Mouse (Mus musculus): Measurements from ENCODE around the gene Tspear. TPM values are rescaled to one million over a fixed set of nuclear protein-coding genes. Genes with fewer than 3 reads are reported as not detected.

The Tspear gene
- polyA plus RNA-seq, 1 experiment from 2014 or later: 0.74 TPM

DNA sequence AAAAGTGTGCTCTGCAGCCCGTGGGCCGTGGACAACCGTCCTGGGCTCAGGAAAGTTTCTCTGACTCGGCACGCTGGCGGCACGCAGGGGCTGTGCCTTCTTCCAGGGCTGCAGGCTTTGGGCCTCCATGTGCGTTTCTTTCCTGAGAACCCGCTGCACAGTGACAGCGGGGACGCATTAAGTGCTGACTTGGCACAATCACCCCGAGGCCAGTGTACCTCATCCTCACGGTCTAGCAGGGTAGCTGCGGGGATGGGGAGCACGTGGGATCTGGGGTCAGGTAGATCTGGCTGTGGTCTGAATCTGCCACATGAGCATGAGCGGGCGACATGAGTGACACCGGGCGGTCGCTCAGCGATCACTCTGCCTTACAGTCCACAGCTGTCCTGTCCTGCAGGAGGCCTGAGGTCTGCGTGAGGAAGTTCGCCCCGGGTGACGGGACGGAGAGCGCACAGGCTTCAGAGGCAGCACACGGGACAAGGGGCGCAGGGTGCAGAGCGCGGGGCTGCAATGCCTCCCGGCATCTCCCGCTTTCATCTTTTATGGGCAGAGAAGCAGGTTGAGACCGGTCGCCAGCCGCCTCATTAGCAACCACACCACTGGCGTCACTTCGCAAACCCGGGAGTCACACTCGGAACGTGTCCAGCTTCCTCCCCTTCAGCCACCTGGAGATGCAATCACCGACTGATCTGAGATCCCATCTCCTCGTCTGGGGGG is 22.3 kb upstream of the Tspear start:
- no peak overlapping the region for H3K27ac ChIP-seq (ENCODE audit: low read depth, low read length)
- H3K27me3 ChIP-seq (ENCODE audit: control insufficient read depth, insufficient read depth, low read length): peaks cover 6% of the 10 kb centered on the region; the same call in 1 of the 2 replicates

GRCm38 (mm10) chr10:77666342-77666741 is 20.0 kb upstream of the Tspear start:
- Histone ChIP-seq H3K4me2 (replicated peaks; ENCODE audit: low read depth, low read length) (no peak overlapping the region), H3K9ac (ENCODE audit: low read depth, low read length) (no peak overlapping the region), H3K27ac (ENCODE audit: low read depth, low read length) (no peak overlapping the region), H3K9me3 (ENCODE audit: control insufficient read depth, low read length) (no peaks in the 10 kb centered on the region), H3K36me3 (ENCODE audit: control insufficient read depth, insufficient read depth, low read length) (no peaks in the 10 kb centered on the region), H3K4me1 (ENCODE audit: control insufficient read depth, insufficient read depth, low read length) (no peaks in the 10 kb centered on the region), H3K4me3 (ENCODE audit: low read length) (no peak overlapping the region), H3K27me3 (ENCODE audit: control insufficient read depth, insufficient read depth, low read length) (peaks cover 6% of the 10 kb centered on the region; the same call in 1 of the 2 replicates)
- no peak for ATAC-seq (ENCODE audit: low FRiP score, low TSS enrichment)
- 88% methylated on average over 8 of the region's 8 CpGs for WGBS

More for the DNA sequence above, 22.3 kb upstream of the Tspear start:
- Histone ChIP-seq H3K36me3 (ENCODE audit: control insufficient read depth, insufficient read depth, low read length) (no peaks in the 10 kb centered on the region), H3K4me3 (ENCODE audit: low read length) (no peak overlapping the region), H3K4me2 (replicated peaks; ENCODE audit: low read depth, low read length) (peak overlapping the region; percentile 21), H3K4me1 (ENCODE audit: control insufficient read depth, insufficient read depth, low read length) (no peaks in the 10 kb centered on the region), H3K9me3 (ENCODE audit: control insufficient read depth, low read length) (no peaks in the 10 kb centered on the region; the same call in 1 of the 2 replicates), H3K9ac (ENCODE audit: low read depth, low read length) (no peak overlapping the region)
- 29% methylated on average over 42 of the region's 43 CpGs for WGBS
- no peak; the same call in 1 of the 2 replicates for ATAC-seq (ENCODE audit: low FRiP score, low TSS enrichment)

DNA sequence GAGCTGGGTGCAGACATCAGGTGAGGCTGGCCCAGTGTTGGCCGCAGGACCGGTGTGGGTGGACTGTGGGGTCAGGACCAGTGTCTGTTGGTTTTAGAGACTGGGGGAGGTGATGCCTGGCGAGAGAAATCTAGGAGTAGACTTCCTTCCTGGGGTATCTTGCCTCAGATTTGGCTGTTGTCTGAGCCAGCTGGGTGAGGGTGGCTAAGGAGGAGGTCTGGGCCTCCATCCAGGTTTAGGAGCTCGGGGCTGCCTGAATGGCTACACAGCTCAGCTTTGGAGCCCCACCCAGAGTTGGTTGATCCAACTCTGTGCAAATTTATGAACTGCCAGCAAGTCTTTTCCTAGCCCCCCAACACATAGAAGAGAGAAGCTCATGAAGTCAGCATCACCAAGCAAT is 19.0 kb upstream of the Tspear start:
- ATAC-seq (ENCODE audit: low FRiP score, low TSS enrichment): no peak
- Histone ChIP-seq H3K4me1 (ENCODE audit: control insufficient read depth, insufficient read depth, low read length) (no peaks in the 10 kb centered on the region), H3K27me3 (ENCODE audit: control insufficient read depth, insufficient read depth, low read length) (peaks cover 6% of the 10 kb centered on the region; the same call in 1 of the 2 replicates), H3K4me2 (replicated peaks; ENCODE audit: low read depth, low read length) (no peak overlapping the region), H3K27ac (ENCODE audit: low read depth, low read length) (no peak overlapping the region), H3K36me3 (ENCODE audit: control insufficient read depth, insufficient read depth, low read length) (no peaks in the 10 kb centered on the region), H3K9me3 (ENCODE audit: control insufficient read depth, low read length) (no peaks in the 10 kb centered on the region), H3K9ac (ENCODE audit: low read depth, low read length) (no peak overlapping the region), H3K4me3 (ENCODE audit: low read length) (no peak overlapping the region)
- WGBS: 79% methylated on average over 4 of the region's 4 CpGs

DNA sequence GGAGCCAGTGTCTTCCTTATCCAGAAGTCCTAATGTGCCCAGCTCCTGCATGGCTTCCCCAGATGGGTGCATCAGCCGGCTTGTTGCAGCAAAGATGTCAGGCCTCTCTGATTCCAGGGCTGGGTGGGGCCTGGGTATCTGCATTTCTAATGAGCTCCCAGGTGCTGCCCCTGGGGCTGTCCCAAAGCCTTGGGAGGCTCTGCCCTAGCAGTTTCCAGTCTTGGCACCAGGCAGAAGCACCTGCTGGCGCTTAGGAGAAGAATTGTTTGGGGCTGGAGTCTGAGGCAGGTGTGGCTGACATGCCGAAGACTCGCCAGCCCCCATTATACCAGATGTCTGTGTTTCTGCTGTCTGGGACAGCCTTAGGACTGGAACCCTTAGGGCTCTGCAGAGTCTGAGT is 15.7 kb upstream of the Tspear start:
- peaks cover 8% of the 10 kb centered on the region for H3K27me3 ChIP-seq (ENCODE audit: control insufficient read depth, insufficient read depth, low read length)
- no peak overlapping the region for H3K4me3 ChIP-seq (ENCODE audit: low read length)
- ATAC-seq (ENCODE audit: low FRiP score, low TSS enrichment): no peak
- H3K9ac ChIP-seq (ENCODE audit: low read depth, low read length): no peak overlapping the region
- WGBS: 78% methylated on average over 4 of the region's 4 CpGs
- H3K9me3 ChIP-seq (ENCODE audit: control insufficient read depth, low read length): no peaks in the 10 kb centered on the region
- no peak overlapping the region for H3K27ac ChIP-seq (ENCODE audit: low read depth, low read length)
- no peak overlapping the region for H3K4me2 ChIP-seq (replicated peaks; ENCODE audit: low read depth, low read length)
- no peaks in the 10 kb centered on the region for H3K36me3 ChIP-seq (ENCODE audit: control insufficient read depth, insufficient read depth, low read length)
- no peaks in the 10 kb centered on the region for H3K4me1 ChIP-seq (ENCODE audit: control insufficient read depth, insufficient read depth, low read length)

DNA sequence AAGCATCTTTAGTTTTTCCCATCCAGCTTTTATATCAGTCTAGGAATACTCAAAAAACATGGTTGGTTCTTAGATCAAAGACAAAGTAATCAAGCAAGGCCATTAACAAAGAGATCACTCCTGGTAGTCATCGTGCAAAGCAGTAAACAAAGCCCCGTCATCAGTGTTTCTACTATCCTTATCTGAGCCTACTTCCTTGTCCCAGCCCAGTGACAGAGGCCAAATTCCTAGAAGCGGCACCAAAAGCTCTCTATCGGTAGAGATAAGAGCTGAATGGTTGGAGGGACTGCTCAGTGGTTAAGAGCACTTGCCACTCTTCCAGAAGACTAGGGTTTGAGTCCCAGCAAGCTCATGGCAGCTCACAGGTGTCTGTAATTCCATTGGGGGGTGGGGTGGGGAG is 14.8 kb upstream of the Tspear start:
- 74% methylated on average over 4 of the region's 4 CpGs for WGBS

GRCm38 (mm10) chr10:77673765-77674164 is 12.6 kb upstream of the Tspear start:
- H3K27ac ChIP-seq (ENCODE audit: low read depth, low read length): no peak overlapping the region
- H3K9ac ChIP-seq (ENCODE audit: low read depth, low read length): no peak overlapping the region
- no peak for ATAC-seq (ENCODE audit: low FRiP score, low TSS enrichment)
- WGBS: 52% methylated on average over 13 of the region's 13 CpGs
- no peaks in the 10 kb centered on the region for H3K4me1 ChIP-seq (ENCODE audit: control insufficient read depth, insufficient read depth, low read length)
- no peak overlapping the region for H3K4me3 ChIP-seq (ENCODE audit: low read length)
- peaks cover 31% of the 10 kb centered on the region for H3K27me3 ChIP-seq (ENCODE audit: control insufficient read depth, insufficient read depth, low read length)
- no peak overlapping the region for H3K4me2 ChIP-seq (replicated peaks; ENCODE audit: low read depth, low read length)
- no peaks in the 10 kb centered on the region for H3K36me3 ChIP-seq (ENCODE audit: control insufficient read depth, insufficient read depth, low read length)
- no peaks in the 10 kb centered on the region for H3K9me3 ChIP-seq (ENCODE audit: control insufficient read depth, low read length)

More for the DNA sequence above, 14.8 kb upstream of the Tspear start:
- H3K27ac ChIP-seq (ENCODE audit: low read depth, low read length): no peak overlapping the region
- no peak overlapping the region for H3K4me3 ChIP-seq (ENCODE audit: low read length)
- no peaks in the 10 kb centered on the region for H3K36me3 ChIP-seq (ENCODE audit: control insufficient read depth, insufficient read depth, low read length)
- H3K27me3 ChIP-seq (ENCODE audit: control insufficient read depth, insufficient read depth, low read length): peaks cover 12% of the 10 kb centered on the region
- no peak for ATAC-seq (ENCODE audit: low FRiP score, low TSS enrichment)
- no peaks in the 10 kb centered on the region for H3K9me3 ChIP-seq (ENCODE audit: control insufficient read depth, low read length)
- no peaks in the 10 kb centered on the region for H3K4me1 ChIP-seq (ENCODE audit: control insufficient read depth, insufficient read depth, low read length)
- no peak overlapping the region for H3K4me2 ChIP-seq (replicated peaks; ENCODE audit: low read depth, low read length)
- H3K9ac ChIP-seq (ENCODE audit: low read depth, low read length): no peak overlapping the region

GRCm38 (mm10) chr10:77677562-77677961 is 8.8 kb upstream of the Tspear start:
- Histone ChIP-seq H3K36me3 (ENCODE audit: control insufficient read depth, insufficient read depth, low read length) (no peaks in the 10 kb centered on the region), H3K27me3 (ENCODE audit: control insufficient read depth, insufficient read depth, low read length) (peaks cover 37% of the 10 kb centered on the region), H3K9me3 (ENCODE audit: control insufficient read depth, low read length) (no peaks in the 10 kb centered on the region), H3K27ac (ENCODE audit: low read depth, low read length) (no peak overlapping the region), H3K4me2 (replicated peaks; ENCODE audit: low read depth, low read length) (peak overlapping the region; percentile 43), H3K9ac (ENCODE audit: low read depth, low read length) (no peak overlapping the region), H3K4me1 (ENCODE audit: control insufficient read depth, insufficient read depth, low read length) (no peaks in the 10 kb centered on the region), H3K4me3 (ENCODE audit: low read length) (peak overlapping the region; percentile 28)
- WGBS: under 1% methylated on average over 35 of the region's 35 CpGs
- no peak for ATAC-seq (ENCODE audit: low FRiP score, low TSS enrichment)

GRCm38 (mm10) chr10:77682994-77683393 is 3.4 kb upstream of the Tspear start:
- no peak overlapping the region for H3K27ac ChIP-seq (ENCODE audit: low read depth, low read length)
- H3K9me3 ChIP-seq (ENCODE audit: control insufficient read depth, low read length): no peaks in the 10 kb centered on the region
- no peak for ATAC-seq (ENCODE audit: low FRiP score, low TSS enrichment)
- H3K4me2 ChIP-seq (replicated peaks; ENCODE audit: low read depth, low read length): no peak overlapping the region
- no peak overlapping the region for H3K4me3 ChIP-seq (ENCODE audit: low read length)
- peaks cover 49% of the 10 kb centered on the region for H3K27me3 ChIP-seq (ENCODE audit: control insufficient read depth, insufficient read depth, low read length)
- no peaks in the 10 kb centered on the region for H3K4me1 ChIP-seq (ENCODE audit: control insufficient read depth, insufficient read depth, low read length)
- WGBS: 82% methylated on average over 7 of the region's 7 CpGs
- no peak overlapping the region for H3K9ac ChIP-seq (ENCODE audit: low read depth, low read length)
- no peaks in the 10 kb centered on the region for H3K36me3 ChIP-seq (ENCODE audit: control insufficient read depth, insufficient read depth, low read length)

- no peaks in the 10 kb centered on the region for H3K36me3 ChIP-seq (ENCODE audit: control insufficient read depth, insufficient read depth, low read length)
- H3K4me1 ChIP-seq (ENCODE audit: control insufficient read depth, insufficient read depth, low read length): no peaks in the 10 kb centered on the region
- WGBS: 37% methylated on average over 8 of the region's 8 CpGs
- H3K27ac ChIP-seq (ENCODE audit: low read depth, low read length): no peak overlapping the region
- no peak for ATAC-seq (ENCODE audit: low FRiP score, low TSS enrichment)
- H3K9ac ChIP-seq (ENCODE audit: low read depth, low read length): no peak overlapping the region
- H3K9me3 ChIP-seq (ENCODE audit: control insufficient read depth, low read length): no peaks in the 10 kb centered on the region
- peaks cover 40% of the 10 kb centered on the region for H3K27me3 ChIP-seq (ENCODE audit: control insufficient read depth, insufficient read depth, low read length)
- no peak overlapping the region for H3K4me2 ChIP-seq (replicated peaks; ENCODE audit: low read depth, low read length)
- H3K4me3 ChIP-seq (ENCODE audit: low read length): no peak overlapping the region
These were observed 2.2 kb upstream of the Tspear start for GRCm38 (mm10) chr10:77684181-77684580.
